Mouse (Mus musculus): ENCODE measurements around the gene D10Jhu81e.

GRCm38 (mm10) chr10:78147908-78148441 is 21.6 kb downstream of the D10Jhu81e start:
- no peak for TF ChIP-seq GATA1 (IDR thresholded peaks at IDR 0.05; ENCODE audit: borderline replicate concordance, low read length)
- no peak for TF ChIP-seq FLI1 (IDR thresholded peaks at IDR 0.05; ENCODE audit: low read length)
